Mouse (Mus musculus) bone marrow, adult 2 months (tissue): ENCODE measurements around the gene Fyttd1. TPM values are rescaled to one million over a fixed set of nuclear protein-coding genes. Genes with fewer than 3 reads are reported as not detected.
A peak's percentile ranks its signal among the peaks of the same experiment; 100 is the strongest.
"Not testable (repeated sequence)": the region's sequence is repeated elsewhere in the genome, so short reads cannot be mapped to it uniquely, and the experiment has no call there.

ENCODE experiments used
- H3K27ac ChIP-seq: fragments of 200-500 bp; 2 replicates; pipeline ENCODE4 v1.5.1; 2012; ENCODE audit warnings: low read depth, mild to moderate bottlenecking, control low read depth, inconsistent platforms, low read length; ENCODE audit not compliant: control insufficient read depth, poor library complexity, insufficient read depth
- H3K4me1 ChIP-seq: fragments of 200-500 bp; 2 replicates; pipeline ENCODE4 v1.6.1; 2011; ENCODE audit warnings: low read length; ENCODE audit not compliant: control insufficient read depth, insufficient read depth
- H3K4me3 ChIP-seq: fragments of 200-500 bp; replicated peaks from 2 replicates; pipeline ENCODE3; 2011; ENCODE audit warnings: mild to moderate bottlenecking, low read depth, low read length, control low read depth; ENCODE audit not compliant: control insufficient read depth
- CTCF ChIP-seq: fragments of 200-500 bp; IDR thresholded peaks from 2 replicates; pipeline ENCODE4 v1.5.1; 2011; ENCODE audit warnings: low read length, control low read depth; ENCODE audit not compliant: control insufficient read depth, insufficient read depth
- POLR2A ChIP-seq: fragments of 200-500 bp; IDR thresholded peaks from 2 replicates; pipeline ENCODE4 v1.6.1; 2011; ENCODE audit warnings: low read depth, mild to moderate bottlenecking, control low read depth, low read length, borderline replicate concordance; ENCODE audit not compliant: control insufficient read depth
- WGBS: fragments of 180-500 bp; shearing (Covaris S2); methylation state at CpG from one replicate; pipeline ENCODE4 v1.1.7; 2018; 5-methylcytosine and 5-hydroxymethylcytosine counted together
- polyA plus RNA-seq: library from polyadenylated mRNA; stranded (reverse); fragments of >200 nt; gene quantifications from 2 replicates; pipeline ENCODE4 v1.2.4, GENCODE M21; 2011; ENCODE audit warnings: low replicate concordance; ENCODE audit not compliant: missing spikeins, insufficient read depth, insufficient read length

The Fyttd1 gene
- polyA plus RNA-seq, 1 experiment: 12.0 TPM

- H3K4me3 ChIP-seq: no peak overlapping the region
- H3K27ac ChIP-seq: no peak overlapping the region
- no peaks in the 10 kb centered on the region for H3K4me1 ChIP-seq
- no peak for TF ChIP-seq POLR2A
- TF ChIP-seq CTCF: no peak
- 96% methylated on average over 3 of the region's 3 CpGs for WGBS
These were observed 20.5 kb upstream of the Fyttd1 start for GRCm38 (mm10) chr16:32856751-32857150.

- no peak for TF ChIP-seq POLR2A
- no peak for TF ChIP-seq CTCF
- 49% methylated on average over 4 of the region's 4 CpGs for WGBS
- no peaks in the 10 kb centered on the region for H3K4me1 ChIP-seq
- H3K4me3 ChIP-seq: no peak overlapping the region
- no peak overlapping the region for H3K27ac ChIP-seq
These were observed 18.9 kb upstream of the Fyttd1 start for GRCm38 (mm10) chr16:32858356-32858755.

GRCm38 (mm10) chr16:32858771-32859636 is 18.3 kb upstream of the Fyttd1 start:
- no peaks in the 10 kb centered on the region for H3K4me1 ChIP-seq
- TF ChIP-seq POLR2A: no peak
- TF ChIP-seq CTCF: no peak
- no peak overlapping the region for H3K4me3 ChIP-seq
- 73% methylated on average over 12 of the region's 12 CpGs for WGBS
- no peak overlapping the region for H3K27ac ChIP-seq

- WGBS: 77% methylated on average over 3 of the region's 3 CpGs
- H3K4me1 ChIP-seq: no peaks in the 10 kb centered on the region; the same call in 1 of the 2 replicates
- TF ChIP-seq CTCF (no peak), POLR2A (no peak)
- H3K27ac ChIP-seq: no peak overlapping the region
- H3K4me3 ChIP-seq: no peak overlapping the region
These were observed 15.4 kb upstream of the Fyttd1 start for GRCm38 (mm10) chr16:32861813-32862385.

- TF ChIP-seq POLR2A: no peak
- no peak for TF ChIP-seq CTCF
- H3K27ac ChIP-seq: no peak overlapping the region
- peaks cover 2% of the 10 kb centered on the region; the same call in 1 of the 2 replicates for H3K4me1 ChIP-seq
- H3K4me3 ChIP-seq: no peak overlapping the region
- 74% methylated on average over 4 of the region's 4 CpGs for whole genome bisulfite sequencing
These were observed 11.9 kb upstream of the Fyttd1 start for GRCm38 (mm10) chr16:32865401-32865800.

GRCm38 (mm10) chr16:32866713-32867112 is 10.6 kb upstream of the Fyttd1 start:
- TF ChIP-seq CTCF: no peak
- Histone ChIP-seq H3K4me3 (peak overlapping the region; percentile 54), H3K4me1 (peaks cover 2% of the 10 kb centered on the region; the same call in 1 of the 2 replicates), H3K27ac (peak overlapping the region; percentile 65; the same call in 1 of the 2 replicates)
- 37% methylated on average over 5 of the region's 5 CpGs for WGBS

GRCm38 (mm10) chr16:32867919-32868552 is 9.3 kb upstream of the Fyttd1 start:
- Histone ChIP-seq H3K27ac (peak overlapping the region; percentile 70), H3K4me3 (peak overlapping the region; percentile 68), H3K4me1 (peaks cover 2% of the 10 kb centered on the region; the same call in 1 of the 2 replicates)
- no peak for TF ChIP-seq CTCF
- TF ChIP-seq POLR2A: 0 out of 2 replicates have a peak, but pooled peaks have one; percentile 51
- WGBS: under 1% methylated on average over 35 of the region's 35 CpGs

- 77% methylated on average over 5 of the region's 5 CpGs for WGBS
- Histone ChIP-seq H3K4me3 (no peak overlapping the region), H3K27ac (no peak overlapping the region), H3K4me1 (peaks cover 2% of the 10 kb centered on the region; the same call in 1 of the 2 replicates)
- TF ChIP-seq POLR2A (no peak), CTCF (no peak)
These were observed 7.1 kb upstream of the Fyttd1 start for GRCm38 (mm10) chr16:32870231-32870630.

- WGBS: 39% methylated on average over 3 of the region's 3 CpGs
- no peak for TF ChIP-seq CTCF
- TF ChIP-seq POLR2A: no peak
- no peak overlapping the region for H3K4me3 ChIP-seq
- no peaks in the 10 kb centered on the region; the same call in 1 of the 2 replicates for H3K4me1 ChIP-seq
- no peak overlapping the region for H3K27ac ChIP-seq
These were observed 3.9 kb upstream of the Fyttd1 start for GRCm38 (mm10) chr16:32873366-32873765.

- not testable (repeated sequence) for H3K4me1 ChIP-seq, H3K27ac ChIP-seq, H3K4me3 ChIP-seq
- 68% methylated on average over 1 of the region's 1 CpGs for WGBS
These were observed 2.0 kb upstream of the Fyttd1 start for GRCm38 (mm10) chr16:32875281-32875680.
